Mouse (Mus musculus) neural tube, embryonic 12.5 days (tissue): ENCODE data around the gene Iars2. TPM values are rescaled to one million over a fixed set of nuclear protein-coding genes. Genes with fewer than 3 reads are reported as not detected.

Experiments used
- ATAC-seq: fragments of 200-750 bp; cut with Nextera tagmentation; 2 replicates; pipeline ENCODE4 v1.8.0; 2017; ENCODE audit warnings: low read depth, mild to moderate bottlenecking, moderate TSS enrichment, moderate library complexity; ENCODE audit not compliant: low FRiP score
- H3K27ac ChIP-seq: fragments of 300-500 bp; sonication (generic); 2 replicates; pipeline ENCODE4 v1.5.1; 2016
- H3K27me3 ChIP-seq: fragments of 300-500 bp; sonication (generic); replicated peaks from 2 replicates; pipeline ENCODE4 v1.6.1; 2016; ENCODE audit warnings: mild to moderate bottlenecking
- H3K36me3 ChIP-seq: fragments of 300-500 bp; sonication (generic); 2 replicates; pipeline ENCODE4 v1.6.1; 2016; ENCODE audit warnings: mild to moderate bottlenecking
- H3K4me1 ChIP-seq: fragments of 300-500 bp; sonication (generic); 2 replicates; pipeline ENCODE4 v1.6.1; 2016
- H3K4me2 ChIP-seq: fragments of 300-500 bp; sonication (generic); replicated peaks from 2 replicates; pipeline ENCODE4 v1.6.1; 2016; ENCODE audit warnings: mild to moderate bottlenecking
- H3K4me3 ChIP-seq: fragments of 300-500 bp; sonication (generic); 2 replicates; pipeline ENCODE4 v1.5.1; 2016
- H3K9ac ChIP-seq: fragments of 300-500 bp; sonication (generic); 2 replicates; pipeline ENCODE4 v1.6.1; 2016; ENCODE audit warnings: mild to moderate bottlenecking
- H3K9me3 ChIP-seq: fragments of 300-500 bp; sonication (generic); 2 replicates; pipeline ENCODE4 v1.6.1; 2016; ENCODE audit warnings: mild to moderate bottlenecking
- WGBS: fragments of 180-500 bp; shearing (Covaris S2); methylation state at CpG from one replicate; pipeline ENCODE4 v1.1.7; 2016; 5-methylcytosine and 5-hydroxymethylcytosine counted together
- polyA plus RNA-seq: library from polyadenylated mRNA; unstranded; fragments of >200 nt; fragmentation: Nextera tagmentation; extraction: Ambion mirVana; gene quantifications from 2 replicates; pipeline ENCODE4 v1.2.1, GENCODE M21; 2016

Iars2 gene
- polyA plus RNA-seq, 1 experiment from 2014 or later, result 25.5 TPM

GRCm38 (mm10) chr1:185291336-185291735 is 37.9 kb downstream of the Iars2 start:
- Histone ChIP-seq H3K4me3 (no peak overlapping the region), H3K4me2 (no peak overlapping the region), H3K27ac (no peak overlapping the region), H3K36me3 (peaks cover 76% of the 10 kb centered on the region), H3K4me1 (no peaks in the 10 kb centered on the region), H3K9ac (no peak overlapping the region), H3K27me3 (no peaks in the 10 kb centered on the region), H3K9me3 (no peaks in the 10 kb centered on the region)
- ATAC-seq, result no peak
- 71% methylated on average over 4 of the region's 4 CpGs for WGBS

GRCm38 (mm10) chr1:185289231-185289630 is 40.0 kb downstream of the Iars2 start:
- Histone ChIP-seq H3K27me3 (no peaks in the 10 kb centered on the region), H3K4me2 (no peak overlapping the region), H3K27ac (no peak overlapping the region), H3K4me3 (no peak overlapping the region), H3K4me1 (no peaks in the 10 kb centered on the region), H3K9ac (no peak overlapping the region), H3K36me3 (peaks cover 74% of the 10 kb centered on the region), H3K9me3 (no peaks in the 10 kb centered on the region)
- 94% methylated on average over 5 of the region's 5 CpGs for WGBS
- no peak for ATAC-seq

- Histone ChIP-seq H3K27me3 (no peaks in the 10 kb centered on the region), H3K27ac (no peak overlapping the region), H3K36me3 (peaks cover 72% of the 10 kb centered on the region), H3K9ac (no peak overlapping the region), H3K9me3 (no peaks in the 10 kb centered on the region), H3K4me3 (no peak overlapping the region), H3K4me1 (no peaks in the 10 kb centered on the region), H3K4me2 (no peak overlapping the region)
- 93% methylated on average over 20 of the region's 20 CpGs for WGBS
- no peak for ATAC-seq
These were observed 42.1 kb downstream of the Iars2 start for GRCm38 (mm10) chr1:185287066-185287465.

GRCm38 (mm10) chr1:185285171-185285570 is 44.0 kb downstream of the Iars2 start:
- ATAC-seq, result no peak
- Histone ChIP-seq H3K4me2 (no peak overlapping the region), H3K36me3 (peaks cover 68% of the 10 kb centered on the region), H3K4me3 (no peak overlapping the region), H3K27ac (no peak overlapping the region), H3K9ac (no peak overlapping the region), H3K4me1 (no peaks in the 10 kb centered on the region), H3K9me3 (no peaks in the 10 kb centered on the region), H3K27me3 (no peaks in the 10 kb centered on the region)
- 97% methylated on average over 4 of the region's 4 CpGs for WGBS

- H3K36me3 ChIP-seq, result peaks cover 69% of the 10 kb centered on the region
- H3K4me2 ChIP-seq, result no peak overlapping the region
- no peak overlapping the region for H3K9ac ChIP-seq
- no peaks in the 10 kb centered on the region for H3K27me3 ChIP-seq
- no peaks in the 10 kb centered on the region for H3K9me3 ChIP-seq
- no peaks in the 10 kb centered on the region for H3K4me1 ChIP-seq
- no peak for ATAC-seq
- no peak overlapping the region for H3K27ac ChIP-seq
- 91% methylated on average over 4 of the region's 4 CpGs for WGBS
- H3K4me3 ChIP-seq, result no peak overlapping the region
These were observed 44.5 kb downstream of the Iars2 start for GRCm38 (mm10) chr1:185284740-185285139.

- peaks cover 80% of the 10 kb centered on the region for H3K36me3 ChIP-seq
- no peaks in the 10 kb centered on the region for H3K4me1 ChIP-seq
- H3K4me3 ChIP-seq, result no peak overlapping the region
- H3K27ac ChIP-seq, result no peak overlapping the region
- 87% methylated on average over 15 of the region's 15 CpGs for WGBS
- no peak overlapping the region for H3K4me2 ChIP-seq
- H3K9ac ChIP-seq, result no peak overlapping the region
- no peaks in the 10 kb centered on the region for H3K27me3 ChIP-seq
- ATAC-seq, result no peak
- H3K9me3 ChIP-seq, result no peaks in the 10 kb centered on the region
These were observed 45.9 kb downstream of the Iars2 start for GRCm38 (mm10) chr1:185283247-185283646.

GRCm38 (mm10) chr1:185282846-185283245 is 46.4 kb downstream of the Iars2 start:
- Histone ChIP-seq H3K9ac (no peak overlapping the region), H3K27me3 (no peaks in the 10 kb centered on the region), H3K4me2 (no peak overlapping the region), H3K27ac (no peak overlapping the region), H3K4me1 (no peaks in the 10 kb centered on the region), H3K36me3 (peaks cover 83% of the 10 kb centered on the region), H3K4me3 (no peak overlapping the region), H3K9me3 (no peaks in the 10 kb centered on the region)
- WGBS, result 97% methylated on average over 11 of the region's 11 CpGs
- no peak for ATAC-seq

- Histone ChIP-seq H3K4me1 (no peaks in the 10 kb centered on the region), H3K9me3 (no peaks in the 10 kb centered on the region), H3K9ac (no peak overlapping the region), H3K27me3 (no peaks in the 10 kb centered on the region), H3K36me3 (peaks cover 83% of the 10 kb centered on the region), H3K4me2 (no peak overlapping the region), H3K27ac (no peak overlapping the region), H3K4me3 (no peak overlapping the region)
- WGBS, result 96% methylated on average over 4 of the region's 4 CpGs
- ATAC-seq, result no peak
These were observed 48.6 kb downstream of the Iars2 start for GRCm38 (mm10) chr1:185280616-185281015.

GRCm38 (mm10) chr1:185279288-185279687 is 49.9 kb downstream of the Iars2 start:
- Histone ChIP-seq H3K9me3 (no peaks in the 10 kb centered on the region), H3K4me3 (no peak overlapping the region), H3K9ac (no peak overlapping the region), H3K27ac (no peak overlapping the region), H3K4me2 (no peak overlapping the region), H3K36me3 (peaks cover 80% of the 10 kb centered on the region), H3K4me1 (no peaks in the 10 kb centered on the region), H3K27me3 (no peaks in the 10 kb centered on the region)
- WGBS, result 92% methylated on average over 9 of the region's 9 CpGs
- no peak for ATAC-seq

GRCm38 (mm10) chr1:185277022-185277421 is 52.2 kb downstream of the Iars2 start:
- Histone ChIP-seq H3K27ac (no peak overlapping the region), H3K4me3 (no peak overlapping the region), H3K9me3 (peaks cover 5% of the 10 kb centered on the region), H3K9ac (no peak overlapping the region), H3K4me1 (no peaks in the 10 kb centered on the region), H3K4me2 (no peak overlapping the region), H3K36me3 (peaks cover 77% of the 10 kb centered on the region), H3K27me3 (no peaks in the 10 kb centered on the region)
- ATAC-seq, result no peak
- 88% methylated on average over 11 of the region's 11 CpGs for WGBS

- 96% methylated on average over 7 of the region's 7 CpGs for WGBS
- H3K36me3 ChIP-seq, result peaks cover 83% of the 10 kb centered on the region
- H3K27me3 ChIP-seq, result no peaks in the 10 kb centered on the region
- H3K4me1 ChIP-seq, result no peaks in the 10 kb centered on the region
- H3K27ac ChIP-seq, result no peak overlapping the region
- ATAC-seq, result no peak
- H3K9me3 ChIP-seq, result peaks cover 5% of the 10 kb centered on the region
- no peak overlapping the region for H3K4me2 ChIP-seq
- H3K9ac ChIP-seq, result no peak overlapping the region
- no peak overlapping the region for H3K4me3 ChIP-seq
These were observed 53.2 kb downstream of the Iars2 start for GRCm38 (mm10) chr1:185275976-185276375.

- Histone ChIP-seq H3K27me3 (no peaks in the 10 kb centered on the region), H3K9me3 (peaks cover 5% of the 10 kb centered on the region), H3K4me3 (no peak overlapping the region), H3K27ac (no peak overlapping the region), H3K4me2 (no peak overlapping the region), H3K4me1 (no peaks in the 10 kb centered on the region), H3K36me3 (peaks cover 78% of the 10 kb centered on the region), H3K9ac (no peak overlapping the region)
- ATAC-seq, result no peak
- 93% methylated on average over 5 of the region's 5 CpGs for WGBS
These were observed 54.2 kb downstream of the Iars2 start for GRCm38 (mm10) chr1:185274819-185275545.

GRCm38 (mm10) chr1:185271373-185271772 is 57.8 kb downstream of the Iars2 start:
- no peaks in the 10 kb centered on the region for H3K4me1 ChIP-seq
- peaks cover 5% of the 10 kb centered on the region for H3K9me3 ChIP-seq
- H3K27ac ChIP-seq, result no peak overlapping the region
- ATAC-seq, result no peak
- H3K27me3 ChIP-seq, result no peaks in the 10 kb centered on the region
- H3K36me3 ChIP-seq, result peaks cover 67% of the 10 kb centered on the region
- H3K4me2 ChIP-seq, result no peak overlapping the region
- no peak overlapping the region for H3K9ac ChIP-seq
- H3K4me3 ChIP-seq, result no peak overlapping the region
- 94% methylated on average over 9 of the region's 9 CpGs for WGBS
